Mouse (Mus musculus): ENCODE results near the gene Mccc2.
A peak's percentile ranks its signal among the peaks of the same experiment; 100 is the strongest.

Mccc2 gene

GRCm38 (mm10) chr13:99939320-99939671 lies 76.1 kb downstream of the Mccc2 start:
- peak; percentile 37 for DNase-seq (ENCODE audit: low read depth, low spot score)

- no peak for DNase-seq (ENCODE audit: low read depth, low spot score)
Observed at GRCm38 (mm10) chr13:99938606-99939319, 76.7 kb downstream of the Mccc2 start.

GRCm38 (mm10) chr13:99937741-99938140 lies 77.7 kb downstream of the Mccc2 start:
- DNase-seq (ENCODE audit: low read depth, low spot score) = no peak

GRCm38 (mm10) chr13:99932406-99932805 lies 83.0 kb downstream of the Mccc2 start:
- DNase-seq (ENCODE audit: low read depth, low spot score) = no peak

- no peak for DNase-seq (ENCODE audit: low read depth, low spot score)
Observed at GRCm38 (mm10) chr13:99931502-99931901, 83.9 kb downstream of the Mccc2 start.

- no peak for DNase-seq (ENCODE audit: low read depth, low spot score)
Observed at GRCm38 (mm10) chr13:99926249-99926648, 89.2 kb downstream of the Mccc2 start.

GRCm38 (mm10) chr13:99915632-99916031 lies 99.8 kb downstream of the Mccc2 start:
- DNase-seq (ENCODE audit: low read depth, low spot score) = no peak

- DNase-seq (ENCODE audit: low read depth, low spot score) = no peak
Observed at GRCm38 (mm10) chr13:99900965-99901364, 114.5 kb downstream of the Mccc2 start, which contains the start of gene Cartpt. Cartpt (minus strand) TSS chr13:99901091.

- peak; percentile 22 for DNase-seq (ENCODE audit: low read depth, low spot score)
Observed at GRCm38 (mm10) chr13:99900557-99900892, 114.9 kb downstream of the Mccc2 start.

GRCm38 (mm10) chr13:99899670-99900556 lies 115.5 kb downstream of the Mccc2 start:
- DNase-seq (ENCODE audit: low read depth, low spot score) = peak; percentile 13

GRCm38 (mm10) chr13:99898816-99899215 lies 116.6 kb downstream of the Mccc2 start:
- no peak for DNase-seq (ENCODE audit: low read depth, low spot score)

Measured in brain, adult 2 months (tissue).